Mouse (Mus musculus) forebrain, embryonic 16.5 days (tissue): ENCODE measurements at regions not wholly inside any gene's neighbourhood (a gene's known extent, or its start where the extent isn't known, plus 50 kb on each side); places are given as distances from the start of the nearest gene placed in this dataset.
A peak's percentile ranks its signal among the peaks of the same experiment; 100 is the strongest.

Experiments
- ATAC-seq: fragments of 200-750 bp; cut with Nextera tagmentation; 2 replicates; pipeline ENCODE4 v1.8.0; 2017; ENCODE audit warnings: mild to moderate bottlenecking, moderate library complexity
- H3K27ac ChIP-seq: fragments of 300-500 bp; sonication (generic); 2 replicates; pipeline ENCODE4 v1.5.1; 2014; ENCODE audit warnings: low read length, control low read depth
- H3K27me3 ChIP-seq: fragments of 300-500 bp; sonication (generic); replicated peaks from 2 replicates; pipeline ENCODE4 v1.6.1; 2014; ENCODE audit warnings: low read length; ENCODE audit not compliant: control insufficient read depth, insufficient read depth
- H3K36me3 ChIP-seq: fragments of 300-500 bp; sonication (generic); 2 replicates; pipeline ENCODE4 v1.6.1; 2014; ENCODE audit not compliant: control insufficient read depth, insufficient read depth
- H3K4me1 ChIP-seq: fragments of 300-500 bp; sonication (generic); replicated peaks from 2 replicates; pipeline ENCODE4 v1.6.1; 2014; ENCODE audit warnings: low read length; ENCODE audit not compliant: control insufficient read depth, insufficient read depth
- H3K4me2 ChIP-seq: fragments of 300-500 bp; sonication (generic); 2 replicates; pipeline ENCODE4 v1.6.1; 2014; ENCODE audit warnings: mild to moderate bottlenecking, low read length, control low read depth
- H3K4me3 ChIP-seq: fragments of 300-500 bp; sonication (generic); replicated peaks from 2 replicates; pipeline ENCODE4 v1.5.1; 2014; ENCODE audit warnings: mild to moderate bottlenecking, low read length, control low read depth
- H3K9ac ChIP-seq: fragments of 300-500 bp; sonication (generic); replicated peaks from 2 replicates; pipeline ENCODE4 v1.6.1; 2014; ENCODE audit warnings: low read depth, low read length, control low read depth
- H3K9me3 ChIP-seq: fragments of 300-500 bp; sonication (generic); 2 replicates; pipeline ENCODE4 v1.6.1; 2016; ENCODE audit warnings: low read length; ENCODE audit not compliant: control insufficient read depth
- WGBS: fragments of 180-500 bp; shearing (Covaris S2); extraction: QIAGEN DNeasy Blood & Tissue Kit; methylation state at CpG from one replicate; pipeline ENCODE4 v1.1.7; 2014; 5-methylcytosine and 5-hydroxymethylcytosine counted together

GRCm38 (mm10) chr7:95674319-95674718, 496.7 kb upstream of the Tenm4 start:
- 98% methylated on average over 1 of the region's 1 CpGs for WGBS
- no peak overlapping the region for H3K4me3 ChIP-seq
- no peak overlapping the region for H3K4me2 ChIP-seq
- no peaks in the 10 kb centered on the region for H3K9me3 ChIP-seq
- no peak overlapping the region for H3K9ac ChIP-seq
- ATAC-seq = no peak
- no peak overlapping the region for H3K27ac ChIP-seq
- no peaks in the 10 kb centered on the region for H3K36me3 ChIP-seq
- H3K4me1 ChIP-seq = no peaks in the 10 kb centered on the region
- H3K27me3 ChIP-seq = no peaks in the 10 kb centered on the region

GRCm38 (mm10) chr7:95682521-95682920, 488.5 kb upstream of the Tenm4 start:
- no peak overlapping the region for H3K4me3 ChIP-seq
- H3K9ac ChIP-seq = no peak overlapping the region
- ATAC-seq = no peak
- H3K36me3 ChIP-seq = no peaks in the 10 kb centered on the region
- H3K27me3 ChIP-seq = 0 out of 2 replicates have a peak, but pooled peaks cover 8% of the 10 kb centered on the region
- H3K9me3 ChIP-seq = no peaks in the 10 kb centered on the region
- H3K4me2 ChIP-seq = no peak overlapping the region
- H3K4me1 ChIP-seq = peaks cover 2% of the 10 kb centered on the region
- H3K27ac ChIP-seq = no peak overlapping the region
- WGBS = 58% methylated on average over 3 of the region's 3 CpGs

DNA sequence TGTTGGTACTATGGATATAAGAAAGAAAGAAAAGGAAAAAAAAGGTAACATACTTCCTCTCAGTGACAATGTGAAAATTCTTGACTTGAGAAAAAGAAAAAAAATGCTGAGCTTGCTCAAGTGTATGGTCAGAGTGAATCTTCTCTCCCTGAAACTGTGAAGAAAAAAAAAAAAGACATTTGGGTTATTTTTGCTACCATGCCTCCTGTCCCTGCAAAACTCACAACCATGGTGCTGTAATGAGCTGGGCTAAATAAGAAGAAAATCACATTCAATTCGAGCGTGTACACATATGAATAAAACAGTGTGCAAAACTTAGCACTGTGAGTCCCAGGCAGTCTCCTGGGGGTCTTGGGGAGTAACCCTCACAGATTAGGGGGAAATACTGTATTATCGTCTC, 483.3 kb upstream of the Tenm4 start:
- 16% methylated on average over 3 of the region's 3 CpGs for WGBS

GRCm38 (mm10) chr7:95688151-95689146, 482.6 kb upstream of the Tenm4 start:
- H3K9ac ChIP-seq = peak overlapping the region; percentile 51
- no peaks in the 10 kb centered on the region for H3K36me3 ChIP-seq
- peak overlapping the region; percentile 37; the same call in 1 of the 2 replicates for H3K27ac ChIP-seq
- whole genome bisulfite sequencing = 2% methylated on average over 16 of the region's 16 CpGs
- peak overlapping the region; percentile 40 for H3K4me3 ChIP-seq
- H3K4me2 ChIP-seq = peak overlapping the region; percentile 61
- ATAC-seq = peak; percentile 66
- no peaks in the 10 kb centered on the region for H3K9me3 ChIP-seq
- peaks cover 18% of the 10 kb centered on the region for H3K4me1 ChIP-seq
- H3K27me3 ChIP-seq = peaks cover 7% of the 10 kb centered on the region; the same call in 1 of the 2 replicates

More for the DNA sequence above, 483.3 kb upstream of the Tenm4 start:
- peaks cover 7% of the 10 kb centered on the region; the same call in 1 of the 2 replicates for H3K27me3 ChIP-seq
- no peaks in the 10 kb centered on the region for H3K36me3 ChIP-seq
- H3K4me3 ChIP-seq = no peak overlapping the region
- H3K9ac ChIP-seq = no peak overlapping the region
- H3K27ac ChIP-seq = peak overlapping the region; percentile 28; the same call in 1 of the 2 replicates
- H3K4me2 ChIP-seq = peak overlapping the region; percentile 61; the same call in 1 of the 2 replicates
- ATAC-seq = peak; percentile 42
- peaks cover 18% of the 10 kb centered on the region for H3K4me1 ChIP-seq
- no peaks in the 10 kb centered on the region for H3K9me3 ChIP-seq

DNA sequence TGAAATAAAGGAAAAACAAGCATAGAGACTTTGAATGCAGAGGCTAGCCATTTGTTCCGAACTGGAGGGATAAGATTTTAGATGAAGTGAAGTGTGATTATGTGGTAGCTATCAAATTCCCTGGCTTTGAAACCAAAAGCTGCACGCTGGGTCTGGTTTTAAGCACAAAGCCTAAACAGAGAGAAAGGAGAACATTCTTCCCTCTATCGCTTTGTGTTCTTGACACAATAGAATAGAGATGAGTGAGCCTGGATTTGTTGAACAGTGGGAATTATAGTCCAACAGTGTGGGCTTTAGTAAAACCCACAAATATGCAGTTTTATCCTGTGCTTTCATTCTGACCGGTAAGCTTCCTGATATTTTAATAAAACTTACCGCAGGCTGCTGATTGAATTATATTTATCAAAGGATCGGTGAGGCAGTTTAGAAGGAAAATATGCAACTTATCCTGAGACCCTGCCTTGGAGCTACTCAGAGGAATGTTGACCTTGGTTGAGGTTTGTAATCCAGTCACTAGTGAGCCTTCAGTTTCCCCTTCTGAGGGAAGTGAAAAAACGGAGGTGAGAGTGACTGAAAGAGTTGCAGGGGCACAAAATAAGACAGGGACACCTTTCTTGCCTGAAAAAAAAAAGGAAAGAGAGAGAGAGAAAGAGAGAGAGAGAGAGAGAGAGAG, 481.7 kb upstream of the Tenm4 start:
- peak overlapping the region; percentile 61 for H3K4me2 ChIP-seq
- H3K4me3 ChIP-seq = peak overlapping the region; percentile 40
- peaks cover 18% of the 10 kb centered on the region for H3K4me1 ChIP-seq
- H3K9me3 ChIP-seq = no peaks in the 10 kb centered on the region
- H3K27ac ChIP-seq = no peak overlapping the region
- 12% methylated on average over 7 of the region's 7 CpGs for WGBS
- peak; percentile 7; the same call in 1 of the 2 replicates for ATAC-seq
- no peaks in the 10 kb centered on the region for H3K36me3 ChIP-seq
- peaks cover 7% of the 10 kb centered on the region; the same call in 1 of the 2 replicates for H3K27me3 ChIP-seq
- peak overlapping the region; percentile 51 for H3K9ac ChIP-seq

GRCm38 (mm10) chr7:95699506-95699905, 471.5 kb upstream of the Tenm4 start:
- no peaks in the 10 kb centered on the region for H3K27me3 ChIP-seq
- H3K4me1 ChIP-seq = peaks cover 4% of the 10 kb centered on the region; the same call in 1 of the 2 replicates
- ATAC-seq = 0 out of 2 replicates have a peak, but pooled peaks have one; percentile 47
- H3K36me3 ChIP-seq = no peaks in the 10 kb centered on the region
- H3K9ac ChIP-seq = no peak overlapping the region
- H3K4me2 ChIP-seq = no peak overlapping the region
- H3K27ac ChIP-seq = no peak overlapping the region
- 72% methylated on average over 9 of the region's 9 CpGs for WGBS
- H3K9me3 ChIP-seq = no peaks in the 10 kb centered on the region
- H3K4me3 ChIP-seq = no peak overlapping the region

DNA sequence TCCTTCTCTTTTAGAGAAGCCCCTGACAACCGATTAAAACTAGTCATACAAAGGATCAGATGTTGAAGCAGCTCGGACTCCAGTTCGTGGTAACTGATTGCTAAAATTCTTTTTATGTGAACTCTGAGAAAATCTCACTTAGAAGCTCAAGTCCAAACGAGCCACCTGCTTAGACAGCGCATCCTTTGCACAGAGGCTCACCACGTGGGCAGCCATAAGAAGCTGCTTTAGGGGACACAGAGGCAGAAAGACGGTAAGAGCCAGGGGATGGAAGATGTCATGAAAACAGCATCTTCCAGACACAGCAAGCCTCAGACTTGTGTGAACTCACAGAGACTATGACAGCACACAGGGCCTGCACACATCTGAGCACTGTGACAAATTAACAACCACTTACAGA, 461.0 kb upstream of the Tenm4 start:
- Histone ChIP-seq H3K36me3 (no peaks in the 10 kb centered on the region), H3K9me3 (no peaks in the 10 kb centered on the region), H3K27ac (no peak overlapping the region), H3K4me2 (no peak overlapping the region), H3K27me3 (no peaks in the 10 kb centered on the region), H3K9ac (no peak overlapping the region), H3K4me1 (no peaks in the 10 kb centered on the region), H3K4me3 (no peak overlapping the region)
- no peak for ATAC-seq
- 72% methylated on average over 7 of the region's 7 CpGs for WGBS

DNA sequence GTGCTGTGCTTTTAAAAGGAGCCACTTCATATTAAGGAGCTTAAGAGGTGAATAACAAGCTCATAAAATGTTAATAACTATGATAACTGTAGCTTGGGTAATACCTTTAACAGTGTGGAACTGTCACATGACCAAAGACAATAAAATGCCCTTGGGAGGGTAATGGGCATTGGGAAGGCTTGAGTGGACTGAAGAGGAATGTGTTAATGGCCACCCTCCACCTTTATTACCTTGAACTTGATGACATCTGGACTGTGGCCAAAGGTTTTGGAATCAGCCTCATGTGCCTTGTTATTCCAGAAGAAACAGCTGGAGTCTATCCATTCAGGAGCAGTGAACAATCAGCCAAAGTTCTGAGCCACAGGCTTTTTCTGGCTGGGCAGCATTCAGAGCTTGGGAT, 451.0 kb upstream of the Tenm4 start:
- Histone ChIP-seq H3K27me3 (no peaks in the 10 kb centered on the region), H3K27ac (no peak overlapping the region), H3K4me3 (no peak overlapping the region), H3K9me3 (no peaks in the 10 kb centered on the region), H3K36me3 (no peaks in the 10 kb centered on the region), H3K4me1 (no peaks in the 10 kb centered on the region), H3K4me2 (no peak overlapping the region), H3K9ac (no peak overlapping the region)
- ATAC-seq = no peak
